Mouse (Mus musculus) embryonic fibroblast, embryonic 13.5 days (primary cell): Measurements from ENCODE around the gene Ptprb. TPM values are rescaled to one million over a fixed set of nuclear protein-coding genes. Genes with fewer than 3 reads are reported as not detected.

ENCODE experiments used
- H3K27ac ChIP-seq: 2 replicates; pipeline ENCODE4 v1.5.1; 2012; ENCODE audit warnings: low read length, control low read depth, inconsistent platforms; ENCODE audit not compliant: insufficient read depth
- H3K4me1 ChIP-seq: 2 replicates; pipeline ENCODE4 v1.6.1; 2011; ENCODE audit warnings: low read length; ENCODE audit not compliant: control insufficient read depth, insufficient read depth
- H3K4me3 ChIP-seq: 2 replicates; pipeline ENCODE4 v1.5.1; 2011; ENCODE audit warnings: mild to moderate bottlenecking, control low read depth, low read length; ENCODE audit not compliant: insufficient read depth
- CTCF ChIP-seq: IDR thresholded peaks from 2 replicates; pipeline ENCODE4 v1.5.1; 2011; ENCODE audit warnings: mild to moderate bottlenecking, control low read depth, low read length, moderate library complexity, borderline replicate concordance; ENCODE audit not compliant: insufficient read depth
- POLR2A ChIP-seq: IDR thresholded peaks from 2 replicates; pipeline ENCODE4 v1.6.1; 2011; ENCODE audit warnings: low read depth, mild to moderate bottlenecking, control low read depth, low read length, moderate library complexity
- polyA plus RNA-seq: library from polyadenylated mRNA; stranded (reverse); fragments of >200 nt; gene quantifications from 2 replicates; pipeline ENCODE4 v1.2.4, GENCODE M21; 2011; ENCODE audit warnings: low read depth; ENCODE audit not compliant: missing spikeins, insufficient read length

Ptprb gene
- polyA plus RNA-seq, 1 experiment = 7.6 TPM

DNA sequence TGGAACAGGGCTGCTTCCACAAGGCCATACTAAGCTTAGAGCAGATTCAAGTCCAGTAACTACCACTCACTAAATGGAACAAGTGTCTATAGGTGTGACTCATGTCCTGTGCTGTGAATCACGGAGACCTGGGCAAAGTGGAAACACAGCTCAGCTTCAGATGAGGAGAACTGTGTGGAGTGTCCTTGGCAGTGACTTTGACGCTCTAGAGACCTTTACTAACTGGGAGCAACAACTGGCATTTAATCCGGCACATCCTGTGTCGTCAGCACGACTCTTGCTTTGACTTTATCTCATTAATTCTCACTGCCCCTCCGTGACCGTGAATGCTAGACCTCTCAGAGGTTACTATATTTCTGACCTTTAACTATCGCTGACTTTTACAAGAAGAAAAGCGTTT, 135.5 kb downstream of the Ptprb start:
- Histone ChIP-seq H3K27ac (peak overlapping the region; percentile 51; the same call in 1 of the 2 replicates), H3K4me3 (no peak overlapping the region), H3K4me1 (peaks cover 7% of the 10 kb centered on the region)
- TF ChIP-seq CTCF = no peak
- no peak for TF ChIP-seq POLR2A

DNA sequence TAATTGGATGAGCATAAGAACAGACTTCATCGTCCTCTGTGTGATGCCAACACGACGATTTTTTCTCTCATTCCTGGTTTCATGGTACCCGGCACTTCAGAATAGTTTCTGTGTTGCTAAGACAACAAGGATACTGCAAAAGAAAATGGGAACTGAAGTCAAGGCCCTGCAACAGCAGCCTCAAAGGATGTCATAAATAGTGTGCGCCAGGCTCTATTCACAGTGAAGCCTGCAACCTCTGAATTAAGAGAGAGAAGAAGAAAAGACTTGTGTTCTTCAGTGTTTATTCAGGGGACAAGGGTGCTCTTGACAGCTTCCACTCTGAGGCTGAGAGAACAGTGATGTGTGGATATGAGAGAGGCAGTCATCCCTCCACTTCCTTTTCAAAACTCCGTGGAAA, 140.8 kb downstream of the Ptprb start:
- no peak overlapping the region for H3K4me3 ChIP-seq
- TF ChIP-seq CTCF (no peak), POLR2A (no peak)
- H3K27ac ChIP-seq = no peak overlapping the region
- H3K4me1 ChIP-seq = peaks cover under 1% of the 10 kb centered on the region; the same call in 1 of the 2 replicates

- H3K4me1 ChIP-seq = no peaks in the 10 kb centered on the region
- H3K27ac ChIP-seq = no peak overlapping the region
- H3K4me3 ChIP-seq = no peak overlapping the region
- no peak for TF ChIP-seq CTCF
- TF ChIP-seq POLR2A = no peak
Measured at GRCm38 (mm10) chr10:116416726-116417125, 141.4 kb downstream of the Ptprb start.

DNA sequence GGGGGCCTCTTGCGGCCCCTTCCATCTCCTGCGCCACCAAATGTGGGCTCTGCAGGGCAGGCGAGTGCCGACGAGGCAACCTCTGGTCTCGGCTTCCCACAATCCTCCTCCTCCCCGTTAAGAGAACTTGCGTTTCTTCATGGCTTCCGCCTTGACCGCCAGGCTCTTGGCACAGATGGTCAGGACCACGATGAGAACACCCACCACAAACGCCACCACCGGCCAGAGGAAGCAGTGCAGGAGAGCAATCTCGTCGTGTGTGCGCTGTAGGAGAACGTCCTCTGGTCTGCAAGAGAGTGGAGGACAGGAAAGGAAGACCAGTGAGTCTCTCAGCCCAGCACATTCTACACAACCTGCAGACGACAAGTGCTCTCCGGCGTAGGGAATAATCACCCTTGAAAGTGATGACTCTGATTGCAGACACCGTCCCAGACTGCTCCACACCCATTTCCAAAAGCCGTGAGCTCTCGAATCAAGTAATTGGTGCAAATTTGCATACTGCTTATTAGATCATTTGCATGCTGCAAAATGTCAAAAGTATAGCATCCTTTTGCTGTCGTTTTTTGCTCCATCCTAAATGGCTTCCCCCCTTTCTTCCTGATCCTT, 142.9 kb downstream of the Ptprb start:
- Histone ChIP-seq H3K27ac (no peak overlapping the region), H3K4me1 (no peaks in the 10 kb centered on the region), H3K4me3 (no peak overlapping the region)
- TF ChIP-seq POLR2A (no peak), CTCF (no peak)

DNA sequence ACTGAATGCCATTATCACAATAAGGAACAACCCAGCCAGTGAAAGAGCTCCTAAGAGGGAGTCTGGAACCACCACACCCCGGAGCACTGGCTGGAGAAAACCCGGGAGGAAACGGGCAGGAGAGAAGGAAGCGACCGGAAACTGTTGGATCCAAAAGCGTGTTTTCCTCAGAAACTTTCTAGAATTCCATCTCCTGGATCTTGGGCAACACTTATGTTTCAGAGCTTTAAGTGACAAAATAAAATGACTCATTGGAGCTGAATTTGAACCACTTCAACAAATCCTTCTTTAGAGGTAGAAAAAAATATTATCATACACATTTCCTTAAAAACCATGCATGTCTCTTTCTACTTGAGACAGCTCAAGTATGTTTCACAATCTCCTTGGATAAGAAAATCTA, 145.7 kb downstream of the Ptprb start:
- no peaks in the 10 kb centered on the region for H3K4me1 ChIP-seq
- TF ChIP-seq CTCF = no peak
- no peak for TF ChIP-seq POLR2A
- no peak overlapping the region for H3K27ac ChIP-seq
- H3K4me3 ChIP-seq = no peak overlapping the region

GRCm38 (mm10) chr10:116422551-116422950, 147.2 kb downstream of the Ptprb start:
- Histone ChIP-seq H3K4me1 (no peaks in the 10 kb centered on the region), H3K4me3 (no peak overlapping the region), H3K27ac (no peak overlapping the region)
- TF ChIP-seq POLR2A (no peak), CTCF (no peak)

DNA sequence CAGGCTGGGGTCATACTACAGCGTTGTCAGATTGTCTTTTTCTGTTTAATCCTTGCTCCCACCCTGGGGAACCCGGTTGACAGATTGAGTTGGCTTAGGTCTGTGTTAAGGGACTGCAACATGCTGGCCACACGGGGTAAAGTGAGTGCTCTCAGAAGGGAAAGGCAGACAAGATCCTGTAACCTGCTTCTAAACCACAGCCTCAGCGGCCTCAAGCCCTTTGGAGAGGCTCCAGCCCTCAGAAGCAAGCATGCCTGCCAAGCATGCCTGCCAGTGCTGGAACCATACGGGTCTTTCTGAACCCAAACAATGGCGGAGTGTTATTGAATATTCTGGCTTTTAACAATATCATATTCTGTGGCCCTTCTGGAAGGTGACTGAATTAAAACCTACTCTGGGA, 149.6 kb downstream of the Ptprb start:
- H3K27ac ChIP-seq = no peak overlapping the region
- no peak for TF ChIP-seq POLR2A
- TF ChIP-seq CTCF = no peak

DNA sequence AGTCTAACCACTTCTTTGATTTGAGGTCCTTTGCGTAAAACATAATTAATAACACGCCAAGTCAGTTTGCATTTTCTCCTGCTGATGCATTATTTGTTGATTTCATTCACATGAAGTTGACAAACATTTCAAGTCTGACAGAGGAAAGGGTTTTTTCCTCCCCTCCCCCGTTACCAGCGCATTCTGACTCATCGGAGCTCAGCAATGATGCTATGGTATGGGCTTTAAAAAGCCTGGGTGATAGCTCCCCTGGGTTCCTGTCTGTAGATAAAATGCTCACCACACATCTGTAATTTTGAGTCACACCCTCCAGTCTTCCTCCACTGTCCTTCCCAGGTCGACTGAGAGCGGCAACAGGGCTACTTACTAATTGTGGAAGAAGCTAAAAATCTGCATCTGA, 150.9 kb downstream of the Ptprb start:
- Histone ChIP-seq H3K4me1 (no peaks in the 10 kb centered on the region), H3K4me3 (no peak overlapping the region), H3K27ac (no peak overlapping the region)
- no peak for TF ChIP-seq POLR2A
- no peak for TF ChIP-seq CTCF

More for the DNA sequence above, 149.6 kb downstream of the Ptprb start:
- Histone ChIP-seq H3K4me1 (no peaks in the 10 kb centered on the region), H3K4me3 (no peak overlapping the region)

DNA sequence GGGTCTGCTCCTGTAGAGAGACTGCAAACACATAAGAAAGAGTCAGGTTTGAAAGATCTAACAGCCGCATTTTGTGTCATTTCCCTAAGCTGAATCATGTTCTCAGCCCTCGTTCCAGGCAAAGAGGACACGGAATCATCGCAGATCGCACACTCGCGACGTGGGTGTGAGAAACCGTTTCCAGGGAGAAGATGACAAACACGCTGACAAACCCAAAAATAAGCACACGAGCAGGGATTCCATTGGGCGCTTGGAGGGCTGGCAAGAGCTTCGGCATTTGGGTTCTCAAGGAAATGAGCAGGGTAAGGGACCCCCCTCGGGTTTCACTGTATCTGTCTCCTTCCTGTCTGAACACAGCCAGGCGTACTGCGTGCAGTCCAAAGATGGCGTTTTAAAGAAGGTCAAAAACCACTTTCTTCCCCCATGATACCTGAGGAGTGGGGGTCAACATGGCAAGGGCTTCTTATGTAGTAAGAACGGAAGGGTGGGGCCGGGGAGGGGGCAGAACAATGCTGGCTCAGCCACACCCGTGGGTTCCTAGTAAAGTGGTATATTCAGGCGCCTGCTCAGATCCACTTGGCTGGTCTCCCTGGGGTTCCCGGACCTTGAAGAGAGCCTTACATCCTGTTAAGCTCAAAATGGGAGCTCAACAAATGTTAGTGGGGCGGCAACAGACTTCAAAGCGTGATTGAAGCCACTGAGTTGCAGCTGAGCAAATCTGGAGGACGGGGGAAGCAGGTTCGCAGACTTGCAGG, 152.9 kb downstream of the Ptprb start:
- Histone ChIP-seq H3K27ac (no peak overlapping the region), H3K4me3 (no peak overlapping the region), H3K4me1 (no peaks in the 10 kb centered on the region)
- TF ChIP-seq CTCF = no peak
- TF ChIP-seq POLR2A = no peak

GRCm38 (mm10) chr10:116432421-116432820, 157.1 kb downstream of the Ptprb start:
- no peaks in the 10 kb centered on the region for H3K4me1 ChIP-seq
- no peak overlapping the region for H3K4me3 ChIP-seq
- TF ChIP-seq CTCF = no peak
- no peak for TF ChIP-seq POLR2A
- H3K27ac ChIP-seq = no peak overlapping the region
